Mouse (Mus musculus): ENCODE data around the gene Tmem117. TPM values are rescaled to one million over a fixed set of nuclear protein-coding genes. Genes with fewer than 3 reads are reported as not detected.
A peak's percentile ranks its signal among the peaks of the same experiment; 100 is the strongest.

Gene Tmem117
- 3.3 and 4.6 TPM in 2 replicates for polyA plus RNA-seq (2012; rRNA removed)

GRCm38 (mm10) chr15:94628830-94629601 lies at the start of gene Tmem117:
TSS of gene Tmem117 (plus strand) at chr15:94629232.
- TF ChIP-seq CTCF (conservative IDR thresholded peaks at IDR 0.05; ENCODE audit: insufficient read depth, insufficient read length, low read depth, low read length) (no peak), POLR2A (IDR thresholded peaks at IDR 0.05; ENCODE audit: low read depth, low read length) (no peak)
- H3K27ac ChIP-seq (ENCODE audit: insufficient read depth, low read depth, low read length): peak within 1 kb of the TSS; percentile 3; the same call in 1 of the 2 replicates
- no peaks in the 10 kb centered on the region for H3K27me3 ChIP-seq (replicated peaks; ENCODE audit: control insufficient read depth, insufficient read depth, low read length)
- 1% methylated on average over 93 of the region's 96 CpGs for WGBS
- H3K36me3 ChIP-seq (ENCODE audit: control insufficient read depth, insufficient read depth, low read length): no peaks in the 10 kb centered on the region
- H3K4me1 ChIP-seq (ENCODE audit: control insufficient read depth, insufficient read depth, low read length): no peaks in the 10 kb centered on the region
- peak within 1 kb of the TSS; percentile 55 for H3K4me3 ChIP-seq (ENCODE audit: insufficient read depth, low read depth, low read length)
- DNase-seq: peak; percentile 72

DNA sequence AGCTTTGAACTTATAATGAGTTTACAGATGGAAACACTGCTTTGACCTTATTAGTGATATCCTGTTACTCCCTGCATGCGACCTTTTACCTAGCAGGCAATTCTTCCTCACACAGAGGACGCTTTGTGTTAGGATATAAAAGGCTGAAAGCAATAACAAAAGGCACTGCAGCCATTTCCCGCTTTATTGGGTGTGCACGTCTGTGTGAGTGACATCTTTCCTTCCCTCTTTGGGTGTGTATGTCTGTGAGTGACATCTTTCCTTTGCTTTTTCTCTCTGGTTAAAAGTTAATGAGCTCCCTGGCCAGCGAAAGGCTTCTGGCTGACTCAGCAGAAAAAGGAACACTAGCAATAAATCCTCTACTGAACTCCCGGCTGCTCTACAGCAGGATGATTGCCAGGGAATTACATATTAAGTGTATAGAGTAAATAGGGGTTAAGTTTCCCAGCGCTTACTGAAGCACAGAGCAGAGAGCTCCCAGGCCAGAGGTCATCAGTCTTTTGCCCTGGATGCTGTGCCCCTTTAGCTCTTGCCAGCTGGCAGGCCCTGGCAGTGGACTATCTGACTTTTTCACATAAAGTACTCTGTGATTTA lies 46.9 kb upstream of the Tmem117 start:
- H3K4me3 ChIP-seq (ENCODE audit: insufficient read depth, low read depth, low read length): no peak overlapping the region
- H3K27ac ChIP-seq (ENCODE audit: insufficient read depth, low read depth, low read length): no peak overlapping the region
- H3K4me1 ChIP-seq (ENCODE audit: control insufficient read depth, insufficient read depth, low read length): peaks cover 5% of the 10 kb centered on the region; the same call in 1 of the 2 replicates
- peaks cover 8% of the 10 kb centered on the region for H3K36me3 ChIP-seq (ENCODE audit: control insufficient read depth, insufficient read depth, low read length)
- DNase-seq: peak; percentile 78
- TF ChIP-seq POLR2A (IDR thresholded peaks at IDR 0.05; ENCODE audit: low read depth, low read length): no peak
- no peak for TF ChIP-seq CTCF (conservative IDR thresholded peaks at IDR 0.05; ENCODE audit: insufficient read depth, insufficient read length, low read depth, low read length)
- H3K27me3 ChIP-seq (replicated peaks; ENCODE audit: control insufficient read depth, insufficient read depth, low read length): no peaks in the 10 kb centered on the region
- WGBS: 32% methylated on average over 7 of the region's 7 CpGs

GRCm38 (mm10) chr15:94583153-94583552 lies 45.9 kb upstream of the Tmem117 start:
- Histone ChIP-seq H3K27ac (ENCODE audit: insufficient read depth, low read depth, low read length) (no peak overlapping the region), H3K4me1 (ENCODE audit: control insufficient read depth, insufficient read depth, low read length) (peaks cover 5% of the 10 kb centered on the region; the same call in 1 of the 2 replicates), H3K4me3 (ENCODE audit: insufficient read depth, low read depth, low read length) (no peak overlapping the region), H3K36me3 (ENCODE audit: control insufficient read depth, insufficient read depth, low read length) (peaks cover 8% of the 10 kb centered on the region), H3K27me3 (replicated peaks; ENCODE audit: control insufficient read depth, insufficient read depth, low read length) (no peaks in the 10 kb centered on the region)
- no peak for DNase-seq
- TF ChIP-seq CTCF (conservative IDR thresholded peaks at IDR 0.05; ENCODE audit: insufficient read depth, insufficient read length, low read depth, low read length): no peak
- TF ChIP-seq POLR2A (IDR thresholded peaks at IDR 0.05; ENCODE audit: low read depth, low read length): no peak
- WGBS: 77% methylated on average over 10 of the region's 10 CpGs

DNA sequence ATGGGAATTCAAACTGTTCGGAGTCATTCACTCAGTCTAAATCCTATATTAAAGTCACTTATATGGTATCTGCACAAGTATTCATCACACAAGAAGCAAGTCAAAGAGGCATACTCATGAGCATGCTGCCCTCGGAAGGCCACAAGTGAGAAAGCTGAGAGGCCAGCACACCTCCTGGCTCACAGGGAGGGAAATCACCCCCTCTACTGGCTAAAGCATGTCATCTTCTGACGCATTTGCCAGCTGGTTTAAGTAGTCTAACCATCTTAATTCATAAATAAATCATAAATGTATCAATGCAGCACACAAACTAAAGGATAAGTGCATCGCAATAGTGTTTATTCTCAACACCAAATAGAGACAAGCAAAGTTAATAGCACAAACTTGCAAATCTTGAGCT lies 44.3 kb upstream of the Tmem117 start:
- Histone ChIP-seq H3K4me3 (ENCODE audit: insufficient read depth, low read depth, low read length) (no peak overlapping the region), H3K27me3 (replicated peaks; ENCODE audit: control insufficient read depth, insufficient read depth, low read length) (no peaks in the 10 kb centered on the region), H3K4me1 (ENCODE audit: control insufficient read depth, insufficient read depth, low read length) (peaks cover 5% of the 10 kb centered on the region; the same call in 1 of the 2 replicates), H3K27ac (ENCODE audit: insufficient read depth, low read depth, low read length) (no peak overlapping the region), H3K36me3 (ENCODE audit: control insufficient read depth, insufficient read depth, low read length) (peaks cover 8% of the 10 kb centered on the region)
- DNase-seq: no peak
- TF ChIP-seq POLR2A (IDR thresholded peaks at IDR 0.05; ENCODE audit: low read depth, low read length) (no peak), CTCF (conservative IDR thresholded peaks at IDR 0.05; ENCODE audit: insufficient read depth, insufficient read length, low read depth, low read length) (peak; percentile 39)
- 82% methylated on average over 4 of the region's 4 CpGs for WGBS

- DNase-seq: no peak
- WGBS: 65% methylated on average over 9 of the region's 9 CpGs
- Histone ChIP-seq H3K27ac (ENCODE audit: insufficient read depth, low read depth, low read length) (no peak overlapping the region), H3K36me3 (ENCODE audit: control insufficient read depth, insufficient read depth, low read length) (peaks cover 4% of the 10 kb centered on the region; the same call in 1 of the 2 replicates), H3K4me1 (ENCODE audit: control insufficient read depth, insufficient read depth, low read length) (peaks cover 7% of the 10 kb centered on the region; the same call in 1 of the 2 replicates), H3K27me3 (replicated peaks; ENCODE audit: control insufficient read depth, insufficient read depth, low read length) (no peaks in the 10 kb centered on the region), H3K4me3 (ENCODE audit: insufficient read depth, low read depth, low read length) (no peak overlapping the region)
- no peak for TF ChIP-seq POLR2A (IDR thresholded peaks at IDR 0.05; ENCODE audit: low read depth, low read length)
- TF ChIP-seq CTCF (conservative IDR thresholded peaks at IDR 0.05; ENCODE audit: insufficient read depth, insufficient read length, low read depth, low read length): no peak
These were observed 41.0 kb upstream of the Tmem117 start for GRCm38 (mm10) chr15:94587826-94588715.

GRCm38 (mm10) chr15:94589219-94590075 lies 39.6 kb upstream of the Tmem117 start, which contains the start of gene Twf1:
TSS of gene Twf1 (minus strand) at chr15:94589889.
- H3K36me3 ChIP-seq (ENCODE audit: control insufficient read depth, insufficient read depth, low read length): 0 out of 2 replicates have a peak, but pooled peaks cover 2% of the 10 kb centered on the region
- peak; percentile 98 for DNase-seq
- no peak for TF ChIP-seq CTCF (conservative IDR thresholded peaks at IDR 0.05; ENCODE audit: insufficient read depth, insufficient read length, low read depth, low read length)
- TF ChIP-seq POLR2A (IDR thresholded peaks at IDR 0.05; ENCODE audit: low read depth, low read length): peak; percentile 30
- WGBS: under 1% methylated on average over 66 of the region's 70 CpGs
- peak within 1 kb of the TSS; percentile 97 for H3K4me3 ChIP-seq (ENCODE audit: insufficient read depth, low read depth, low read length)
- H3K27me3 ChIP-seq (replicated peaks; ENCODE audit: control insufficient read depth, insufficient read depth, low read length): no peaks in the 10 kb centered on the region
- peaks cover 7% of the 10 kb centered on the region; the same call in 1 of the 2 replicates for H3K4me1 ChIP-seq (ENCODE audit: control insufficient read depth, insufficient read depth, low read length)
- H3K27ac ChIP-seq (ENCODE audit: insufficient read depth, low read depth, low read length): peak within 1 kb of the TSS; percentile 72
